Mouse (Mus musculus): ENCODE data around the gene Dlgap1.

Gene Dlgap1

GRCm38 (mm10) chr17:70849399-70850232 lies 880.7 kb downstream of the Dlgap1 start:
- peak; percentile 55 for DNase-seq

GRCm38 (mm10) chr17:70850233-70850995 lies 881.5 kb downstream of the Dlgap1 start:
- peak; percentile 29 for DNase-seq

- DNase-seq, result peak; percentile 83
Observed at GRCm38 (mm10) chr17:70850996-70851991, 882.4 kb downstream of the Dlgap1 start.

GRCm38 (mm10) chr17:70852011-70852685 lies 883.3 kb downstream of the Dlgap1 start:
- DNase-seq, result peak; percentile 60

- DNase-seq, result peak; percentile 78
Observed at GRCm38 (mm10) chr17:70852686-70853386, 884.0 kb downstream of the Dlgap1 start.

- DNase-seq, result peak; percentile 21
Observed at GRCm38 (mm10) chr17:70853436-70853905, 884.6 kb downstream of the Dlgap1 start, which contains the start of gene Tgif1. Tgif1 (minus strand) TSS chr17:70853546.

GRCm38 (mm10) chr17:70854021-70854420 lies 885.1 kb downstream of the Dlgap1 start:
- DNase-seq, result no peak

- no peak for DNase-seq
Observed at GRCm38 (mm10) chr17:70856871-70857415, 888.1 kb downstream of the Dlgap1 start.

- no peak for DNase-seq
Observed at GRCm38 (mm10) chr17:70858814-70859213, 889.9 kb downstream of the Dlgap1 start.

GRCm38 (mm10) chr17:70864117-70864516 lies 895.2 kb downstream of the Dlgap1 start:
- DNase-seq, result no peak

- no peak for DNase-seq
Observed at GRCm38 (mm10) chr17:70864645-70865044, 895.8 kb downstream of the Dlgap1 start.

- DNase-seq, result no peak
Observed at GRCm38 (mm10) chr17:70865060-70865604, 896.3 kb downstream of the Dlgap1 start.

GRCm38 (mm10) chr17:70866029-70866428 lies 897.2 kb downstream of the Dlgap1 start:
- DNase-seq, result no peak

GRCm38 (mm10) chr17:70866538-70867114 lies 897.8 kb downstream of the Dlgap1 start:
- DNase-seq, result no peak

- no peak for DNase-seq
Observed at GRCm38 (mm10) chr17:70868577-70869229, 899.8 kb downstream of the Dlgap1 start.

GRCm38 (mm10) chr17:70870581-70870980 lies 901.7 kb downstream of the Dlgap1 start:
- DNase-seq, result no peak

All from layer of hippocampus, adult 9-11 months (tissue).